Mouse (Mus musculus) intestine, embryonic 16.5 days (tissue): ENCODE measurements around the gene Wwc2. TPM values are rescaled to one million over a fixed set of nuclear protein-coding genes. Genes with fewer than 3 reads are reported as not detected.
"Not testable (repeated sequence)": the region's sequence is repeated elsewhere in the genome, so short reads cannot be mapped to it uniquely, and the experiment has no call there.

Source experiments
- ATAC-seq: fragments of 200-750 bp; cut with Nextera tagmentation; 2 replicates; pipeline ENCODE4 v1.8.0; 2017; ENCODE audit warnings: moderate TSS enrichment, moderate library complexity
- H3K27ac ChIP-seq: fragments of 300-500 bp; sonication (generic); 2 replicates; pipeline ENCODE4 v1.5.1; 2014; ENCODE audit warnings: mild to moderate bottlenecking, low read length
- H3K27me3 ChIP-seq: fragments of 300-500 bp; sonication (generic); replicated peaks from 2 replicates; pipeline ENCODE4 v1.6.1; 2014; ENCODE audit warnings: low read length, control low read depth, mixed read lengths; ENCODE audit not compliant: control insufficient read depth, insufficient read depth
- H3K36me3 ChIP-seq: fragments of 300-500 bp; sonication (generic); 2 replicates; pipeline ENCODE4 v1.6.1; 2014; ENCODE audit warnings: low read length, control low read depth; ENCODE audit not compliant: control insufficient read depth, insufficient read depth
- H3K4me1 ChIP-seq: fragments of 300-500 bp; sonication (generic); 2 replicates; pipeline ENCODE4 v1.6.1; 2014; ENCODE audit warnings: low read length, control low read depth, mixed read lengths; ENCODE audit not compliant: control insufficient read depth, insufficient read depth
- H3K4me2 ChIP-seq: fragments of 300-500 bp; sonication (generic); 2 replicates; pipeline ENCODE4 v1.6.1; 2014; ENCODE audit warnings: low read depth, low read length, control low read depth
- H3K4me3 ChIP-seq: fragments of 300-500 bp; sonication (generic); 2 replicates; pipeline ENCODE4 v1.5.1; 2014; ENCODE audit warnings: mild to moderate bottlenecking, low read length
- H3K9ac ChIP-seq: fragments of 300-500 bp; sonication (generic); 2 replicates; pipeline ENCODE4 v1.6.1; 2014; ENCODE audit warnings: low read depth, low read length
- H3K9me3 ChIP-seq: fragments of 300-500 bp; sonication (generic); 2 replicates; pipeline ENCODE4 v1.6.1; 2016; ENCODE audit warnings: low read length, control low read depth; ENCODE audit not compliant: control insufficient read depth
- WGBS: fragments of 180-500 bp; shearing (Covaris S2); extraction: QIAGEN DNeasy Blood & Tissue Kit; methylation state at CpG from one replicate; pipeline ENCODE4 v1.1.7; 2014; 5-methylcytosine and 5-hydroxymethylcytosine counted together
- polyA plus RNA-seq: library from polyadenylated mRNA; unstranded; fragments of >200 nt; fragmentation: Nextera tagmentation; extraction: Ambion mirVana; gene quantifications from 2 replicates; pipeline ENCODE4 v1.2.1, GENCODE M21; 2015

The Wwc2 gene
- polyA plus RNA-seq, 1 experiment from 2014 or later = 5.6 TPM

DNA sequence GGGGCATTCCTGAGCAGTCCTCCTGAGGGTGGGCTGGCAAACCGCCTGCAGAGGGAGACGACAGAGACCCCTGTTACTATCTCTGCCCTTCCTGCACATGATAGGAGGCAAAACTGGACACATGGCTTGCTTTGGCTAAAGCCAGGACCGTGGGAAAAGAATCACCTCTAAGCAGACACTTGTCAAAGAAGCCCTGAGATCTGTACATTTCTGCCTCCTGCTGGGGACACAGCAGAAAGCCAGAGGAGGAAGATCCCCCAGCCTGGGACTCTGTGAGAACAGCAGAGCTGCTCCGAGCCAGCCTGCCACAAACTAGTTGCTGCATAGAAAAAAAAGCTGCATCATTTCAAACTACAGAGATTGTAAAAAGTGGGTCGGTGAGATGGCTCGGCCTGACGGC, 147.7 kb downstream of the Wwc2 start:
- WGBS = 81% methylated on average over 7 of the region's 7 CpGs
- no peak overlapping the region for H3K4me3 ChIP-seq
- H3K9me3 ChIP-seq = no peaks in the 10 kb centered on the region
- ATAC-seq = no peak
- no peaks in the 10 kb centered on the region for H3K4me1 ChIP-seq
- no peak overlapping the region for H3K27ac ChIP-seq
- H3K9ac ChIP-seq = no peak overlapping the region
- H3K36me3 ChIP-seq = peaks cover 15% of the 10 kb centered on the region
- no peaks in the 10 kb centered on the region for H3K27me3 ChIP-seq
- no peak overlapping the region for H3K4me2 ChIP-seq

DNA sequence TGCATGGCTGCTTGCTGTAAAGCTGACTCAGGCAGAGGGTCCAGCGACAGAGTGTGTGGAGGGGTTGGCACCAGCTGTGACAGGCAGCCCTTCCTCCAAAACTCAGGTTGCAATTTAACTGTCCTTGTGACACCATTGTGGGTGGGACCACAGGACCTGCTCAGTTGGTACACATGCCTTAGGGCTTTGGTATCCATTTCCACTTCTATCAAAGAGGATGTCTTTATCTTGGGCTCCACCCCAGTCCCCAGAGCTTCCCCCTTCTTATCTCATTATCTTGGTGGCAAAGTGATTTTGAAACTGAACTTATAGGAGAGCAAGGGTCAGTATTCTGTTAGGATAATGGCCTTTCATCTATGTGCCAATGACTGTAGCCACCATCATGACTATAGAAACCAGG, 156.8 kb downstream of the Wwc2 start:
- Histone ChIP-seq H3K27me3 (no peaks in the 10 kb centered on the region), H3K27ac (no peak overlapping the region), H3K4me1 (no peaks in the 10 kb centered on the region), H3K36me3 (0 out of 2 replicates have a peak, but pooled peaks cover 4% of the 10 kb centered on the region), H3K9ac (no peak overlapping the region), H3K9me3 (no peaks in the 10 kb centered on the region), H3K4me3 (no peak overlapping the region), H3K4me2 (no peak overlapping the region)
- 0 out of 2 replicates have a peak, but pooled peaks have one; percentile 11 for ATAC-seq
- WGBS = 84% methylated on average over 1 of the region's 1 CpGs

DNA sequence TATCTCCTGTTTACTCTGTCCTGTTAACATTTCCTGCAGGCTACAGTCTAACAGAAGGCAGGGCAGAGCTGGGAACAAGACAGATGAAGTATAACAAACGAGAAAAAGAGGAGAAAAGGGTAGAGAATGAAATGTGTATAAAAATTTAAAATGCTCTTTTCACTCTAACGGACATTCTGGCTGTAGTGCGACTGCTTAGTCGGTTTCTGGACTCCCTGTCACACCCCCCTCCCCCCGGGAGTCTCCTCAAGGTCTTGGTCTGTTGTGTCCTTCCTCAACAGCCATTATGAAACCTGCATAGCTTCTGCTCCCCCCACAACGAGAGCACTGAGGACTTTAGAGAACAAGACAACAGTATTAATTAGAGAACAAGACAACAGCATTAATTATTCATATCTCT, 158.1 kb downstream of the Wwc2 start:
- no peak for ATAC-seq
- no peaks in the 10 kb centered on the region for H3K9me3 ChIP-seq

DNA sequence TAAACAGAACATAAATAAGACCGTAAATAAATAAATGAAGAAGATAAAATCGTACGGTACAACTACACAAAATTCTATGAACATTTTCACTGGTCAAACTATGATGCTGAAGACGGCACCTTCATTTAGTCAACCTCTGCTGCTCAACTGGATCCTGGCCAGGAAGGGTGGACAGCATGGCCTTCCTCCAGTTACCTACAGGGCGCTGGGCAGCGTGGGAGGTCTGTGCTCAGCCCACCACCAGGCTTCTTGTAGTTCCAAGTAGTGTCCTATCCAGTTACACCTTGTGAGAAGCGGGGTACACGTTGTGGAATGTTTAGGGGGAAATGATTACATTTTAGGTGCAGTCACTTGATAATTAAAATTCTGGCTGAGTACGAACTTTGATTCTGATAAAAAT, 163.8 kb downstream of the Wwc2 start:
- Histone ChIP-seq H3K4me2 (no peak overlapping the region), H3K4me3 (no peak overlapping the region), H3K27me3 (no peaks in the 10 kb centered on the region), H3K9ac (no peak overlapping the region), H3K9me3 (no peaks in the 10 kb centered on the region), H3K27ac (no peak overlapping the region), H3K36me3 (0 out of 2 replicates have a peak, but pooled peaks cover 4% of the 10 kb centered on the region), H3K4me1 (no peaks in the 10 kb centered on the region)
- 82% methylated on average over 9 of the region's 9 CpGs for WGBS
- ATAC-seq = no peak

More for the DNA sequence above, 158.1 kb downstream of the Wwc2 start:
- H3K4me2 ChIP-seq = no peak overlapping the region
- H3K4me3 ChIP-seq = no peak overlapping the region
- no peak overlapping the region for H3K9ac ChIP-seq
- WGBS = 60% methylated on average over 6 of the region's 6 CpGs
- no peaks in the 10 kb centered on the region for H3K4me1 ChIP-seq
- H3K27ac ChIP-seq = no peak overlapping the region
- no peaks in the 10 kb centered on the region for H3K27me3 ChIP-seq
- 0 out of 2 replicates have a peak, but pooled peaks cover 4% of the 10 kb centered on the region for H3K36me3 ChIP-seq

DNA sequence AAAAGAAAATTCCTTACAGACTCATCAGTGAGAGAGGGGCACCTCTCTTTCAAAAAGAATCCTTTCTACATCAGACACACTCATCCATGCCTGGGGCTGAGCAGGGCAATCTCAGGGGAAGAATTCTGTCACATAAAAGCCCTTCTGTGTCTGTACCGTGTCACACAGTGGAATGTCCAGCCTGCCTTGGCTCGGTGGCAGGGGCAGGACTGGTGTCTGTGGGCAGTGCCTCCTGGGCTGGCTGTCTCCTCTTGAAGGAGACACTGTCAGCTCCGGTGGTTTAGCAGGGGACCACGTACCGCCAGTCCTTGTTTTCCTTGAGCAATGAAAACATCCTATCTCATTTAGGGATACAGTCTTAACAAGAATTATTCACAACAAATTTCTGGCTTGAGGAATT, 165.1 kb downstream of the Wwc2 start:
- Histone ChIP-seq H3K4me1 (no peaks in the 10 kb centered on the region), H3K4me2 (no peak overlapping the region), H3K36me3 (0 out of 2 replicates have a peak, but pooled peaks cover 4% of the 10 kb centered on the region), H3K9ac (no peak overlapping the region), H3K9me3 (no peaks in the 10 kb centered on the region), H3K4me3 (no peak overlapping the region), H3K27me3 (no peaks in the 10 kb centered on the region), H3K27ac (no peak overlapping the region)
- ATAC-seq = no peak
- 63% methylated on average over 5 of the region's 5 CpGs for WGBS

DNA sequence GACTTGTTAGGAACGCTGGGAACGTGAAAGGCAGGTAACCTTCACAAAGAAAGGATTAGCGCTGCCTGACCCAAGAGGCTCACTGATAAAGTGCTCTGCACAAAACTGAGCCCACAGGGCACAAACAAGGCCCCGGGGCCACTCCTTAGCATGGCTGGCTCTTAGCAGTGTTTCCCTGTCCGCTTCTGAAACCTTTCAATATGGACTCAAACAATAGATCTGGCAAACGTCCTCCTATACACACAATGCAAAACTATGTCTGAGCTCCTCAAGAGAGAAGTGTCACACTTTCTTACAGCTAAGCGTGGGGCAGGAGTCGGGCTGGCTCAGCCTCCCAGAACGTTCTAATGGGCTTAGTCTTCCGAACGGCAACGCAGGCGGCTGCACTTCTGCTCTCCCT, 166.5 kb downstream of the Wwc2 start, which contains the start of gene Cldn22:
TSS of gene Cldn22 (plus strand) at position 301 of the 400 bp plus-strand sequence.
- H3K9me3 ChIP-seq = no peaks in the 10 kb centered on the region
- 63% methylated on average over 13 of the region's 13 CpGs for WGBS
- H3K27me3 ChIP-seq = no peaks in the 10 kb centered on the region
- no peak within 1 kb of the TSS for H3K4me2 ChIP-seq
- H3K4me1 ChIP-seq = no peaks in the 10 kb centered on the region
- H3K27ac ChIP-seq = no peak within 1 kb of the TSS
- ATAC-seq = no peak
- no peak within 1 kb of the TSS for H3K4me3 ChIP-seq
- no peak within 1 kb of the TSS for H3K9ac ChIP-seq
- 0 out of 2 replicates have a peak, but pooled peaks cover 1% of the 10 kb centered on the region for H3K36me3 ChIP-seq

DNA sequence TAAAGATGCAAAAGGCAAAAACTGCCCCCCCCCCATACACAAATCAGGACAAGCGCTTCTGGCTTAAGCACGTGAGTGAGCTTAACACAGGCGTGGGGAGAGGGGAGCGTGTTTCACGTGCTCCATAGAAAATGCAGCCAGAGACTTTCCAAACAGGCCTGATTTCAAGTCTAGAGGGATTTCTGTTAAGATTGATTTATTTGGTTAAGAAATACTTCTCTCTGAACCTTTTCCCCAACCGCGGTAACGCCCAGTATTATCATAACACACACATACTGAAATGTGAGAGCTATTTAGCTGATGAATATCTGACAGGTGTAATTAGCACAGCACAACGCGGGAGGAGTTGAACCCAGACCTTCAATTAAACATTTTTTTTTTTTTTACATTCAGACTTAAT, 166.9 kb downstream of the Wwc2 start:
- no peak overlapping the region for H3K27ac ChIP-seq
- no peaks in the 10 kb centered on the region for H3K4me1 ChIP-seq
- ATAC-seq = no peak
- no peaks in the 10 kb centered on the region for H3K27me3 ChIP-seq
- H3K4me2 ChIP-seq = no peak overlapping the region
- 50% methylated on average over 10 of the region's 10 CpGs for WGBS
- H3K9me3 ChIP-seq = no peaks in the 10 kb centered on the region
- H3K9ac ChIP-seq = no peak overlapping the region
- H3K4me3 ChIP-seq = no peak overlapping the region
- no peaks in the 10 kb centered on the region for H3K36me3 ChIP-seq

DNA sequence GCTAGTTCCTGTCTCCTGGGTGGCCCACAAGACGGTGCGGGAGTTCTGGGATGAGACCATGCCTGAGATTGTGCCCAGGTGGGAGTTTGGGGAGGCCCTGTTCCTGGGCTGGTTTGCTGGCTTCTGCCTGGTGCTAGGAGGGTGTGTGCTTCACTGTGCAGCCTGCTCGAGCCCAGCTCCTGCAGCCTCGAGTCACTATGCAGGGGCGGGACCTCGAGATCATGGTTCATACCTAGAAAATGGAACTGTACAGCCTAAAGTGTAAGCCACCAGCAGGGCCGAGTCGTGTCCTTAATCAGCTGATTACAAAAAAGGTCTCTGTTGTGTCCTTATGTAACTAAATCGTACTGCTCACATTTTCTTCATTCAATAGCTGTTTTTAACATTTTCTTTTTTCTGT, 168.2 kb downstream of the Wwc2 start:
- not testable (repeated sequence) for ATAC-seq, H3K9ac ChIP-seq, H3K4me1 ChIP-seq, H3K9me3 ChIP-seq, H3K27ac ChIP-seq, H3K36me3 ChIP-seq, H3K4me2 ChIP-seq, H3K27me3 ChIP-seq, H3K4me3 ChIP-seq
- WGBS = 71% methylated on average over 7 of the region's 9 CpGs

DNA sequence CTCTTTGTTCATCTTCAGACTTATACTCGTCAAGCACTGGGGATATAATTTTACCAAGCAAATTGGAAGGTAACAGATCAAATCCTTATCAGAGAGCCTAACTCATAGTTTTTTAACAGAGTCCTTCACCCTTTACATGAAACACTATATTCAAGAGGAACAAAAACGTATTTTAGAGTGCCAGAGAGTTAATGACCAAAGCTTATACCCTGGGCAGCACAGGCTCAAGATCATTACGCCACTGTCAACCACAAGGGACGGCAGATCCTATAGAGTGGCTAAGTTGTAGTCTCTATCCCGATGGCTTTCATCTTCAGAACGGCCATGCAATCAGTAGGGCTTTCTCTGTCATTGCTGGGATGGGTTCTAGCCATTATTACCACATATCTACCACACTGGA, 168.9 kb downstream of the Wwc2 start, which contains the start of gene Cldn24:
TSS of gene Cldn24 (plus strand) at position 301 of the 400 bp plus-strand sequence.
- WGBS = 83% methylated on average over 6 of the region's 6 CpGs
- no peak within 1 kb of the TSS for H3K27ac ChIP-seq
- H3K36me3 ChIP-seq = no peaks in the 10 kb centered on the region
- H3K9me3 ChIP-seq = no peaks in the 10 kb centered on the region
- no peak for ATAC-seq
- no peak within 1 kb of the TSS for H3K4me2 ChIP-seq
- H3K27me3 ChIP-seq = no peaks in the 10 kb centered on the region
- no peaks in the 10 kb centered on the region for H3K4me1 ChIP-seq
- H3K4me3 ChIP-seq = no peak within 1 kb of the TSS
- H3K9ac ChIP-seq = no peak within 1 kb of the TSS
